Mouse (Mus musculus) lung, embryonic 14.5 days (tissue): ENCODE data around the gene Gm20388. TPM values are rescaled to one million over a fixed set of nuclear protein-coding genes. Genes with fewer than 3 reads are reported as not detected.

ENCODE experiments used
- ATAC-seq: fragments of 200-750 bp; cut with Nextera tagmentation; 2 replicates; pipeline ENCODE4 v1.8.0; 2017; ENCODE audit warnings: mild to moderate bottlenecking, moderate TSS enrichment, moderate library complexity; ENCODE audit not compliant: insufficient read depth
- DNase-seq: peaks from one replicate; pipeline ENCODE4 v3.0.0-alpha.2; 2015
- H3K27ac ChIP-seq: fragments of 300-500 bp; sonication (generic); 2 replicates; pipeline ENCODE4 v1.5.1; 2014; ENCODE audit warnings: low read depth, mild to moderate bottlenecking, moderate library complexity
- H3K27me3 ChIP-seq: fragments of 300-500 bp; sonication (generic); 2 replicates; pipeline ENCODE4 v1.6.1; 2014; ENCODE audit warnings: low read length, control low read depth; ENCODE audit not compliant: insufficient read depth
- H3K36me3 ChIP-seq: fragments of 300-500 bp; sonication (generic); 2 replicates; pipeline ENCODE4 v1.6.1; 2014; ENCODE audit warnings: control low read depth; ENCODE audit not compliant: insufficient read depth
- H3K4me1 ChIP-seq: fragments of 300-500 bp; sonication (generic); 2 replicates; pipeline ENCODE4 v1.6.1; 2014; ENCODE audit warnings: antibody characterized with exemption, control low read depth; ENCODE audit not compliant: insufficient read depth
- H3K4me2 ChIP-seq: fragments of 300-500 bp; sonication (generic); 2 replicates; pipeline ENCODE4 v1.6.1; 2014; ENCODE audit warnings: mild to moderate bottlenecking
- H3K4me3 ChIP-seq: fragments of 300-500 bp; sonication (generic); 2 replicates; pipeline ENCODE4 v1.5.1; 2014; ENCODE audit warnings: low read depth, low read length
- H3K9ac ChIP-seq: fragments of 300-500 bp; sonication (generic); 2 replicates; pipeline ENCODE4 v1.6.1; 2014
- H3K9me3 ChIP-seq: fragments of 300-500 bp; sonication (generic); 2 replicates; pipeline ENCODE4 v1.6.1; 2016; ENCODE audit warnings: low read depth, low read length, control low read depth
- CTCF ChIP-seq: IDR thresholded peaks from 2 replicates; pipeline ENCODE4 v1.5.1; 2016; ENCODE audit warnings: antibody characterized with exemption, low read depth
- WGBS: fragments of 180-500 bp; shearing (Covaris S2); extraction: QIAGEN DNeasy Blood & Tissue Kit; methylation state at CpG from one replicate; pipeline ENCODE4 v1.1.7; 2014; 5-methylcytosine and 5-hydroxymethylcytosine counted together
- polyA plus RNA-seq: library from polyadenylated mRNA; unstranded; fragments of >200 nt; fragmentation: Nextera tagmentation; extraction: Ambion mirVana; gene quantifications from 2 replicates; pipeline ENCODE4 v1.2.1, GENCODE M21; 2014

Gm20388 gene
- polyA plus RNA-seq, 1 experiment from 2014 or later, result not detected

- H3K4me1 ChIP-seq, result peaks cover 5% of the 10 kb centered on the region; the same call in 1 of the 2 replicates
- 84% methylated on average over 20 of the region's 20 CpGs for WGBS
- no peak for TF ChIP-seq CTCF
- no peak overlapping the region for H3K27ac ChIP-seq
- no peak overlapping the region for H3K4me2 ChIP-seq
- H3K27me3 ChIP-seq, result no peaks in the 10 kb centered on the region
- no peak for ATAC-seq
- peaks cover 37% of the 10 kb centered on the region for H3K36me3 ChIP-seq
- H3K9me3 ChIP-seq, result no peaks in the 10 kb centered on the region
- no peak overlapping the region for H3K4me3 ChIP-seq
- DNase-seq, result no peak
- H3K9ac ChIP-seq, result no peak overlapping the region
Measured at GRCm38 (mm10) chr8:122436586-122437125, 2526.0 kb downstream of the Gm20388 start.

- H3K36me3 ChIP-seq, result peaks cover 37% of the 10 kb centered on the region
- peak overlapping the region; percentile 16; the same call in 1 of the 2 replicates for H3K4me2 ChIP-seq
- no peak overlapping the region; the same call in 1 of the 2 replicates for H3K27ac ChIP-seq
- TF ChIP-seq CTCF, result no peak
- DNase-seq, result peak; percentile 50
- no peak overlapping the region for H3K4me3 ChIP-seq
- 79% methylated on average over 13 of the region's 13 CpGs for WGBS
- no peak overlapping the region; the same call in 1 of the 2 replicates for H3K9ac ChIP-seq
- no peaks in the 10 kb centered on the region for H3K9me3 ChIP-seq
- 0 out of 2 replicates have a peak, but pooled peaks cover 3% of the 10 kb centered on the region for H3K4me1 ChIP-seq
- ATAC-seq, result no peak
- no peaks in the 10 kb centered on the region for H3K27me3 ChIP-seq
Measured at GRCm38 (mm10) chr8:122437708-122438331, 2527.2 kb downstream of the Gm20388 start.

- ATAC-seq (no peak), DNase-seq (no peak)
- no peaks in the 10 kb centered on the region for H3K27me3 ChIP-seq
- WGBS, result 96% methylated on average over 16 of the region's 16 CpGs
- no peak for TF ChIP-seq CTCF
- H3K4me1 ChIP-seq, result 0 out of 2 replicates have a peak, but pooled peaks cover 3% of the 10 kb centered on the region
- no peaks in the 10 kb centered on the region for H3K9me3 ChIP-seq
- H3K36me3 ChIP-seq, result peaks cover 36% of the 10 kb centered on the region
- H3K9ac ChIP-seq, result no peak overlapping the region
- H3K4me3 ChIP-seq, result no peak overlapping the region
- H3K27ac ChIP-seq, result no peak overlapping the region
- H3K4me2 ChIP-seq, result no peak overlapping the region
Measured at GRCm38 (mm10) chr8:122439336-122439735, 2528.7 kb downstream of the Gm20388 start.

GRCm38 (mm10) chr8:122441326-122441725 is 2530.7 kb downstream of the Gm20388 start:
- Histone ChIP-seq H3K4me3 (no peak overlapping the region), H3K36me3 (peaks cover 21% of the 10 kb centered on the region), H3K9me3 (no peaks in the 10 kb centered on the region), H3K9ac (no peak overlapping the region), H3K4me1 (peaks cover 10% of the 10 kb centered on the region; the same call in 1 of the 2 replicates), H3K27me3 (no peaks in the 10 kb centered on the region), H3K27ac (no peak overlapping the region), H3K4me2 (no peak overlapping the region)
- TF ChIP-seq CTCF, result no peak
- no peak for DNase-seq
- no peak for ATAC-seq
- 90% methylated on average over 1 of the region's 1 CpGs for WGBS

- WGBS, result 18% methylated on average over 7 of the region's 7 CpGs
- Histone ChIP-seq H3K4me1 (peaks cover 10% of the 10 kb centered on the region; the same call in 1 of the 2 replicates), H3K27me3 (no peaks in the 10 kb centered on the region), H3K9ac (peak overlapping the region; percentile 67), H3K4me2 (peak overlapping the region; percentile 98), H3K4me3 (peak overlapping the region; percentile 64), H3K9me3 (no peaks in the 10 kb centered on the region), H3K27ac (0 out of 2 replicates have a peak overlapping the region, but pooled peaks have one; percentile 63), H3K36me3 (peaks cover 11% of the 10 kb centered on the region; the same call in 1 of the 2 replicates)
- no peak for ATAC-seq
- TF ChIP-seq CTCF, result no peak
- no peak for DNase-seq
Measured at GRCm38 (mm10) chr8:122442356-122442755, 2531.7 kb downstream of the Gm20388 start.

- ATAC-seq, result peak; percentile 3; the same call in 1 of the 2 replicates
- 0% methylated on average over 12 of the region's 12 CpGs for WGBS
Measured at GRCm38 (mm10) chr8:122442781-122443180, 2532.1 kb downstream of the Gm20388 start.

More at GRCm38 (mm10) chr8:122442781-122443180, 2532.1 kb downstream of the Gm20388 start:
- Histone ChIP-seq H3K4me1 (peaks cover 10% of the 10 kb centered on the region; the same call in 1 of the 2 replicates), H3K9me3 (no peaks in the 10 kb centered on the region), H3K4me3 (peak overlapping the region; percentile 64), H3K27me3 (no peaks in the 10 kb centered on the region), H3K27ac (peak overlapping the region; percentile 63; the same call in 1 of the 2 replicates), H3K9ac (peak overlapping the region; percentile 67), H3K4me2 (peak overlapping the region; percentile 98), H3K36me3 (peaks cover 9% of the 10 kb centered on the region; the same call in 1 of the 2 replicates)
- DNase-seq, result no peak
- no peak for TF ChIP-seq CTCF
